Mouse (Mus musculus): ENCODE data around the gene Mrps21.
"Not testable (repeated sequence)": the region's sequence is repeated elsewhere in the genome, so short reads cannot be mapped to it uniquely, and the experiment has no call there.

Mrps21 gene

GRCm38 (mm10) chr3:95891211-95892065 is 20.1 kb upstream of the Mrps21 start, which contains the start of gene BC028528:
TSS of gene BC028528 (minus strand) at chr3:95892005.
- DNase-seq = no peak

GRCm38 (mm10) chr3:95889664-95890063 is 18.3 kb upstream of the Mrps21 start:
- no peak for DNase-seq

- DNase-seq = no peak
These were observed 16.3 kb upstream of the Mrps21 start for GRCm38 (mm10) chr3:95887596-95887995.

GRCm38 (mm10) chr3:95884400-95884799 is 13.1 kb upstream of the Mrps21 start:
- no peak for DNase-seq

GRCm38 (mm10) chr3:95882816-95883425 is 11.6 kb upstream of the Mrps21 start:
- peak; percentile 49 to 77 for DNase-seq

- peak; percentile 94 to 95 for DNase-seq
These were observed 10.9 kb upstream of the Mrps21 start, which contains the start of gene Ciart for GRCm38 (mm10) chr3:95881979-95882815. TSS of gene Ciart (minus strand) at chr3:95882251.

GRCm38 (mm10) chr3:95879063-95879462 is 7.7 kb upstream of the Mrps21 start:
- no peak for DNase-seq

- peak in 1 of 2 experiments; percentile 30 for DNase-seq
These were observed 729 bp upstream of the Mrps21 start for GRCm38 (mm10) chr3:95872048-95872447.

GRCm38 (mm10) chr3:95870976-95871375 is 343 bp downstream of the Mrps21 start:
- no peak for DNase-seq

- no peak for DNase-seq
These were observed 3.9 kb downstream of the Mrps21 start for GRCm38 (mm10) chr3:95867408-95867807.

- DNase-seq = no peak
These were observed 5.2 kb downstream of the Mrps21 start for GRCm38 (mm10) chr3:95866071-95866470.

- no peak for DNase-seq
These were observed 5.7 kb downstream of the Mrps21 start for GRCm38 (mm10) chr3:95865571-95865970.

GRCm38 (mm10) chr3:95865050-95865449 is 6.3 kb downstream of the Mrps21 start:
- DNase-seq = peak in 1 of 2 experiments; percentile 16

- no peak for DNase-seq
These were observed 7.7 kb downstream of the Mrps21 start for GRCm38 (mm10) chr3:95863578-95863977.

- peak; percentile 29 to 68 for DNase-seq
These were observed 9.5 kb downstream of the Mrps21 start for GRCm38 (mm10) chr3:95861796-95862195.

GRCm38 (mm10) chr3:95861216-95861615 is 10.1 kb downstream of the Mrps21 start:
- DNase-seq = peak in 1 of 2 experiments; percentile 31

- no peak for DNase-seq
These were observed 11.0 kb downstream of the Mrps21 start for GRCm38 (mm10) chr3:95860323-95860722.

- DNase-seq = not testable (repeated sequence)
These were observed 13.0 kb downstream of the Mrps21 start for GRCm38 (mm10) chr3:95858278-95858677.

GRCm38 (mm10) chr3:95857050-95857449 is 14.3 kb downstream of the Mrps21 start:
- DNase-seq = not testable (repeated sequence)

GRCm38 (mm10) chr3:95856115-95856514 is 15.2 kb downstream of the Mrps21 start:
- no peak for DNase-seq

- peak; percentile 94 to 96 for DNase-seq
These were observed 15.7 kb downstream of the Mrps21 start, which contains the start of gene Prpf3 for GRCm38 (mm10) chr3:95855502-95856089. TSS of gene Prpf3 (minus strand) at chr3:95855885.

- DNase-seq = no peak
These were observed 20.0 kb downstream of the Mrps21 start for GRCm38 (mm10) chr3:95851317-95851716.

Measured in cerebellum, postnatal 25 days (tissue).